Mouse (Mus musculus): ENCODE measurements around the gene Kit.

DNA sequence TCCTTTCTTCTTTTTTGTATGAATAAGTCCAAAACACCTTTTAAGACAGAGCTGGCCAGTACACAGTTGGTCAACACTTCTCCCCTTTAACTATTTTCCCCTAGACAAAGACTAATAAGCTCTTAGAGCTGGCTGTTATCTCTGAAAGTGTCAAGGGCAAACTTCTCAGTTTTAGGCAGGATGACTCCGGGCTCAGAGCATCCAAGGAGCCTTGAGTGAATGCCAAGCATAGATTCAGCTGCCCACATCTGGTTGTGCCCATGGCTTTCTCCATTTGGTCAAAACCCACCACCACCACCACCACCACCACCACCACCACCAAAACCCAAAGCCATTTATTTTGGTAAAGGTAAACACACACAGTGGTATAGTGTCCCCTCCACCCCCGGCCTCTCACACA, 13.5 kb upstream of the Kit start:
- TF ChIP-seq CTCF (IDR thresholded peaks at IDR 0.05; ENCODE audit: extremely low read depth, insufficient read length, insufficient replicate concordance, low read depth, low read length) (no peak), POLR2A (IDR thresholded peaks at IDR 0.05; ENCODE audit: low read depth, low read length) (no peak)
